Mouse (Mus musculus): Measurements from ENCODE around the gene Oas1a. TPM values are rescaled to one million over a fixed set of nuclear protein-coding genes. Genes with fewer than 3 reads are reported as not detected.
"Not testable (repeated sequence)": the region's sequence is repeated elsewhere in the genome, so short reads cannot be mapped to it uniquely, and the experiment has no call there.

Oas1a gene
- polyA plus RNA-seq, 1 experiment from 2014 or later, result 4.7 TPM

DNA sequence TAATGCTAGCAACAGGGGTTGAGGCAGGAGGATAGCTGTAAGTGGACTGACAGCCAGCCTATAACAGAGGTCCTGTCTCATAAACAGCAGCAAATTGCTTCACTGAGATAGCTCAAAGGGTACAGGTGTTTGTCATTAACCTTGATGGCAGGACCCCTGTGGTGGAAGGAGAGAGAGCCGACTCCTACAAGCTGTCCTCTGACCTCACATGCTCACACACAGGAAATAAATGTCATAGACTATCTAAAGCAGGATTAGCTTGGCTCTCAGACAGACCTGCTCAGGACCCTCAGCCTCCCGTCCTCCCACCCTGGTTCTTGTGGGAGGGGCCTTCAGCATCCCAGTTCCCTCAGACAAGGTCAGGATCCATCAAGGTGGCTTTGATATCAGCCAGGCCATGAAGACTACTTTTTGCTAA, 15.1 kb downstream of the Oas1a start:
- Histone ChIP-seq H3K4me3 (replicated peaks) (no peak overlapping the region), H3K9me3 (replicated peaks) (no peaks in the 10 kb centered on the region), H3K4me2 (no peak overlapping the region), H3K4me1 (replicated peaks) (no peaks in the 10 kb centered on the region), H3K9ac (no peak overlapping the region), H3K27me3 (no peaks in the 10 kb centered on the region), H3K27ac (replicated peaks) (no peak overlapping the region), H3K36me3 (replicated peaks) (no peaks in the 10 kb centered on the region)
- ATAC-seq (ENCODE audit: insufficient read depth), result no peak
- 51% methylated on average over 2 of the region's 2 CpGs for WGBS (ENCODE audit: insufficient replicate concordance)

DNA sequence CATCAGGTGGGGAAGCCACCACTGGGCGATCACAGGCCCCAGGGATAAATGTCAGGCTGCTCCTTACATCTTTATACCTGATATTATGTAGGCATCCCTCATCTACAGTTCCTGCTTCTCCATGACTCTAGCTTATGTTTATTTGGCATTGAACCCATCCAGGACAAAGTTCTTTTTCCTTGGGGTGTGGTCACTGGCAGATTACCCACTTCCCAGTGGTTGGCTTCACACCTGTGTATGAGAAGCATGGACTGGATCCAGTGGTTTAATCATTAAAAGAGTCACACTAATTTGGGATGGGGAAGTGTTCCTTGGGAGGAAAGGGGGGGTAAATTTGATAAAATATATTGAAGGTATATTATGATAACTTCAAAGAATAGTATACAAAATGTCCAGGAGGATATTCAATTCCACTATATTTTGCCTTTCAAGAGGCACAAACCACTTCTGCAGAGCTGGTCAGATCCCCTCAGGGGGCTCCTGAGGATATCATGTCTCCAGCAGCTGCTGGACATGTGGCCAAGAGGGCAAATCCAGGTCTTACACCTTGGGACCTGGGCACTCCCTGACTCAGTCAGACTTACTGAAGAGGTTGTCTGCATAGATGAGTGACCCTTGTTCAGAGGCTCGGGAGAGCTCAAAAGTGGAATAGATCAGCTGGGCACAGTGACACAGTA, 15.6 kb downstream of the Oas1a start:
- not testable (repeated sequence) for H3K27me3 ChIP-seq; ATAC-seq (ENCODE audit: insufficient read depth); H3K36me3 ChIP-seq (replicated peaks); H3K9me3 ChIP-seq (replicated peaks); H3K9ac ChIP-seq; H3K4me3 ChIP-seq (replicated peaks); H3K4me2 ChIP-seq; H3K4me1 ChIP-seq (replicated peaks); H3K27ac ChIP-seq (replicated peaks)
- 41% methylated on average over 2 of the region's 2 CpGs for WGBS (ENCODE audit: insufficient replicate concordance)

DNA sequence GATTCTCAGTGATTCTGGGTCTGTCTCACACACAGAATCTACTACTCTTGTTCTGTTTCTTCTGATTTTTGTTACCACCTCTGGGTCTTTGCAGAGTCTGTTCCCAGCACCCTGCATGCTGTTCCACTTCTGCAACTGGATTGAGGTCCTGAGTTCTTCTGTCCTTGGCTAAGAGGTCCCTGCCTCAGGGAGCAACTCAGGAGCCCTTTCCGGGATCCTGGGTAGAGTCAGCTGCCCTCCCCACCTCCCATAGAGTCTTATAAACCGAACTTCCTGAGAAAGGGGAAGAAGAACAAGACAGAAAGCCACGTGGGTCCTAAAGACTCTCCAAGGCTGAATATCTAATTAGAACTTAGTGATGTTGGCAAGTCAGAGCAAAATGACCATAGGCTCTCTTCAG, 16.3 kb downstream of the Oas1a start:
- Histone ChIP-seq H3K4me3 (replicated peaks) (no peak overlapping the region), H3K4me2 (no peak overlapping the region), H3K27ac (replicated peaks) (no peak overlapping the region), H3K27me3 (no peaks in the 10 kb centered on the region), H3K9me3 (replicated peaks) (no peaks in the 10 kb centered on the region), H3K9ac (no peak overlapping the region), H3K36me3 (replicated peaks) (no peaks in the 10 kb centered on the region), H3K4me1 (replicated peaks) (no peaks in the 10 kb centered on the region)
- WGBS (ENCODE audit: insufficient replicate concordance), result 22% methylated on average over 3 of the region's 3 CpGs
- ATAC-seq (ENCODE audit: insufficient read depth), result no peak

DNA sequence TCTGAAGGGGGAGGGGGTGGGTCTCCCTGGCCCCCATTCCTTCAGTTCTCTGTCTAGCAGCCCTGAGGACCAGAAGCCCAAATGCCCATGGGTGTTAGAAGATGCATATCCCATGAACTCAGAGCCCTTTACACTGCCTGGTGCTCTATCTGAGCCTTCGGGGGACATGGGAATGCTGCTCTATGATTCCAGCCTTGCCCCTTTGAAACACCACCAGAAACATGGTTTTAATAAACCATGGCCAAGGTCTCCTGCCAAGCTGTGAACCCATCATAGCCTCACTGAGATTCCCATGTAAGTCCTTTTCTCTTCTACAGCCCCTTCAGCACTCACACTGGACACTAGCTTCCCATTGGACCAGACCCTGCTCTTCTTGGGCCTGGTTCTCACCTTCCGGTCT, 17.3 kb downstream of the Oas1a start:
- H3K9ac ChIP-seq, result no peak overlapping the region
- no peak for ATAC-seq (ENCODE audit: insufficient read depth)
- H3K4me2 ChIP-seq, result no peak overlapping the region
- H3K4me3 ChIP-seq (replicated peaks), result no peak overlapping the region
- H3K27ac ChIP-seq (replicated peaks), result no peak overlapping the region
- no peaks in the 10 kb centered on the region for H3K27me3 ChIP-seq
- WGBS (ENCODE audit: insufficient replicate concordance), result 70% methylated on average over 2 of the region's 2 CpGs
- H3K36me3 ChIP-seq (replicated peaks), result no peaks in the 10 kb centered on the region
- no peaks in the 10 kb centered on the region for H3K4me1 ChIP-seq (replicated peaks)
- no peaks in the 10 kb centered on the region for H3K9me3 ChIP-seq (replicated peaks)

GRCm38 (mm10) chr5:120888294-120888815, 19.0 kb downstream of the Oas1a start:
- WGBS (ENCODE audit: insufficient replicate concordance), result 40% methylated on average over 4 of the region's 4 CpGs
- H3K36me3 ChIP-seq (replicated peaks); H3K27me3 ChIP-seq; H3K27ac ChIP-seq (replicated peaks); H3K9ac ChIP-seq; ATAC-seq (ENCODE audit: insufficient read depth); H3K4me3 ChIP-seq (replicated peaks); H3K4me1 ChIP-seq (replicated peaks); H3K9me3 ChIP-seq (replicated peaks); H3K4me2 ChIP-seq: not testable (repeated sequence)

- no peak for ATAC-seq (ENCODE audit: insufficient read depth)
These were observed 19.5 kb downstream of the Oas1a start for GRCm38 (mm10) chr5:120887831-120888230.

DNA sequence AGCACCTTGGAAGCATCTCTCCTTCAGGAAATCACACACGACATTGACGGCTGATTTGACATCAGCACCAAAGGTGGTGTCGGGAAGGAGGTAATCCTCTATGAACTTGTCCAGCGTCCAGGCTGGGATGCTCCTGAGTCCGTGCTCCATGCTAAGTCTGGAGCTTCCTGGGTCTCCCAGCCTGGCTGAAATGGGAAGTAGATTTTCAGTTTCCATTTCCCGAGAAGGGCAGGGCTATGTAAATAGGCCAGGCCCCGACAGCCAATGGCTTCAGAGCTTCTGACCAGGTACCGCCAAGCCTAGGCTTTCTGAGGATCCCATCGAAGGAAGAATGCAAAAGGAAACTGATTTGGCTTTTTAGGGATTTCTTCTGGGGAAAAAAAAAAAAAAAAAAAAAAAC, 19.9 kb downstream of the Oas1a start, which contains the start of gene Oas1g:
Gene Oas1g (minus strand): TSS at position 201 of the 400 bp plus-strand sequence.
- not testable (repeated sequence) for H3K9me3 ChIP-seq (replicated peaks); ATAC-seq (ENCODE audit: insufficient read depth); H3K4me3 ChIP-seq (replicated peaks); H3K27me3 ChIP-seq; H3K9ac ChIP-seq; H3K27ac ChIP-seq (replicated peaks); H3K4me2 ChIP-seq; H3K36me3 ChIP-seq (replicated peaks); H3K4me1 ChIP-seq (replicated peaks)
- 10% methylated on average over 6 of the region's 9 CpGs for WGBS (ENCODE audit: insufficient replicate concordance)

More at GRCm38 (mm10) chr5:120887831-120888230, 19.5 kb downstream of the Oas1a start:
- 23% methylated on average over 6 of the region's 6 CpGs for WGBS (ENCODE audit: insufficient replicate concordance)
- Histone ChIP-seq H3K9ac (no peak overlapping the region), H3K4me2 (no peak overlapping the region), H3K9me3 (replicated peaks) (no peaks in the 10 kb centered on the region), H3K27ac (replicated peaks) (no peak overlapping the region), H3K4me3 (replicated peaks) (no peak overlapping the region), H3K36me3 (replicated peaks) (no peaks in the 10 kb centered on the region), H3K4me1 (replicated peaks) (no peaks in the 10 kb centered on the region), H3K27me3 (no peaks in the 10 kb centered on the region)

- ATAC-seq (ENCODE audit: insufficient read depth); H3K9ac ChIP-seq; H3K4me3 ChIP-seq (replicated peaks); H3K9me3 ChIP-seq (replicated peaks); H3K4me2 ChIP-seq; H3K4me1 ChIP-seq (replicated peaks); H3K27ac ChIP-seq (replicated peaks); H3K27me3 ChIP-seq; H3K36me3 ChIP-seq (replicated peaks): not testable (repeated sequence)
- WGBS (ENCODE audit: insufficient replicate concordance), result 69% methylated on average over 6 of the region's 6 CpGs
These were observed 25.6 kb downstream of the Oas1a start for GRCm38 (mm10) chr5:120881681-120882080.

DNA sequence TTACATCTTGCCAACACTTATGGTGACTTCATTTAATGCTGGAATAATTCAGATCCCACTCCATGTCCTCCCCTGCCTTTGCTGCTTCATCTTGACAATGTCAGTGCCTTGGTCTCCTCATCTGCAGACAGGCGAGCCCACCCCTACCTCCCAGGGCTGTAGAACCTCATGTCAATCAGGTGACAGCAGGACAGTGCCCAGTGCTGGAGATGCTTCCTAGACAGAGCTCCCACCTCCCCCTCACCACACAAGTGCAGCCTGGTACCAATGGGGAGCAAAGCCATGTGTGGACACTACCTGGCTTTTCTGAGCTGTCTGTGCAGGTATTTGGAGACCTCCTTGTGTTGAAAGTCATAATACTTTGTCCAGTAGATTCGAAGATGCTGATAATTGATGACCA, 28.5 kb downstream of the Oas1a start:
- 30% methylated on average over 2 of the region's 2 CpGs for WGBS (ENCODE audit: insufficient replicate concordance)
- not testable (repeated sequence) for H3K36me3 ChIP-seq (replicated peaks); H3K4me3 ChIP-seq (replicated peaks); H3K27ac ChIP-seq (replicated peaks); ATAC-seq (ENCODE audit: insufficient read depth); H3K4me1 ChIP-seq (replicated peaks); H3K27me3 ChIP-seq; H3K4me2 ChIP-seq; H3K9me3 ChIP-seq (replicated peaks); H3K9ac ChIP-seq

- 47% methylated on average over 2 of the region's 2 CpGs for WGBS (ENCODE audit: insufficient replicate concordance)
- not testable (repeated sequence) for H3K4me1 ChIP-seq (replicated peaks); H3K9ac ChIP-seq; H3K9me3 ChIP-seq (replicated peaks); H3K4me2 ChIP-seq; H3K36me3 ChIP-seq (replicated peaks); H3K4me3 ChIP-seq (replicated peaks); H3K27me3 ChIP-seq; ATAC-seq (ENCODE audit: insufficient read depth); H3K27ac ChIP-seq (replicated peaks)
These were observed 29.9 kb downstream of the Oas1a start for GRCm38 (mm10) chr5:120877407-120877806.

DNA sequence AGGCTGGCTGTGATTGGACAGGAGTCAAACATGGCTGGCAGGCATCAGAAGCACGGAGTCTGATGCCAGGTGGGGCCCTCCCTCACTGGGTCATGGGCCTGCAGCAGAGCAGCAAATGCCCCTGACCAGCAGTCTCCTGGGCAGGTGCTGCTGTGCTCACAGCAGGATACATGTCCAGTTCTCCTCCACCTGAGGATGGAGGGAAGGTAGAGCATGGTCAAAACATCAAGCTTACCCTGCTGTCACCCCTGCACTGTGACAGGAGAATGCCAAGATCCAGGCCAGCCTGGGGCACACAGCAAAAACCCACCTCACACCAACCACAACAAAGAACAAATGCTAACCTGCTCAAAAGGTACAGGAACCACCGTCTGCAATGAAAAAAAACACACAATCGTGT, 30.5 kb downstream of the Oas1a start:
- not testable (repeated sequence) for H3K27ac ChIP-seq (replicated peaks); H3K4me3 ChIP-seq (replicated peaks); H3K36me3 ChIP-seq (replicated peaks); H3K9me3 ChIP-seq (replicated peaks); H3K9ac ChIP-seq; H3K4me1 ChIP-seq (replicated peaks); H3K27me3 ChIP-seq; ATAC-seq (ENCODE audit: insufficient read depth); H3K4me2 ChIP-seq
- whole genome bisulfite sequencing (ENCODE audit: insufficient replicate concordance), result 33% methylated on average over 2 of the region's 3 CpGs

DNA sequence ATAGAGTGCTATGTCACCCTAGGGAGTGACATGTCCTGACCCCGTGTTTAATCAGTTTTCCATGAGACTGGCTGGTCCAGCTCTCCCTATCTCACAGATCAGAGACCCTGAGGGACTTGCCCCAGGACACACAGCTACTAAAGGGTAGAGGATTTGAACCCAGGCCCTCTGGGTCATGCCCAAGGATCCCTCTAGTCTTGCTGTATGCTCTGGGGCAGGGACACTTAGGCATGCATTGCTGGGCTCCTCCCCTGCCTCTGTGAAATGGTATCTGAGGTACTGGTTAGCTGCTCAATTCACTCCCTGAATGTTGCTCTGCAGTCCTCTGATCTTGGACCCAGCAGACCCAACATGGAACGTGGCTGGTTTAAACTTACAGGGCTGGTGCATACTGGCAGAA, 35.9 kb downstream of the Oas1a start:
- WGBS (ENCODE audit: insufficient replicate concordance), result 29% methylated on average over 2 of the region's 2 CpGs
- no peaks in the 10 kb centered on the region for H3K4me1 ChIP-seq (replicated peaks)
- H3K9ac ChIP-seq, result no peak overlapping the region
- ATAC-seq (ENCODE audit: insufficient read depth), result no peak
- H3K27ac ChIP-seq (replicated peaks), result no peak overlapping the region
- no peaks in the 10 kb centered on the region for H3K9me3 ChIP-seq (replicated peaks)
- no peak overlapping the region for H3K4me3 ChIP-seq (replicated peaks)
- no peaks in the 10 kb centered on the region for H3K36me3 ChIP-seq (replicated peaks)
- no peak overlapping the region for H3K4me2 ChIP-seq
- no peaks in the 10 kb centered on the region for H3K27me3 ChIP-seq

Data from liver, embryonic 15.5 days (tissue).